Mouse (Mus musculus) liver, embryonic 16.5 days (tissue): ENCODE data around the gene Nrg3. TPM values are rescaled to one million over a fixed set of nuclear protein-coding genes. Genes with fewer than 3 reads are reported as not detected.

ENCODE experiments used
- ATAC-seq: fragments of 200-750 bp; cut with Nextera tagmentation; 2 replicates; pipeline ENCODE4 v1.8.0; 2017; ENCODE audit warnings: low read depth, mild to moderate bottlenecking, moderate number of reproducible peaks, moderate library complexity
- H3K27ac ChIP-seq: fragments of 300-500 bp; sonication (generic); 2 replicates; pipeline ENCODE4 v1.5.1; 2014; ENCODE audit warnings: mild to moderate bottlenecking, low read length
- H3K27me3 ChIP-seq: fragments of 300-500 bp; sonication (generic); 2 replicates; pipeline ENCODE4 v1.6.1; 2014; ENCODE audit warnings: low read depth, low read length, mixed read lengths; ENCODE audit not compliant: control insufficient read depth, insufficient read depth
- H3K36me3 ChIP-seq: fragments of 300-500 bp; sonication (generic); 2 replicates; pipeline ENCODE4 v1.6.1; 2014; ENCODE audit warnings: mild to moderate bottlenecking; ENCODE audit not compliant: control insufficient read depth, insufficient read depth
- H3K4me1 ChIP-seq: fragments of 300-500 bp; sonication (generic); 2 replicates; pipeline ENCODE4 v1.6.1; 2014; ENCODE audit warnings: low read depth, low read length, mixed read lengths; ENCODE audit not compliant: control insufficient read depth
- H3K4me2 ChIP-seq: fragments of 300-500 bp; sonication (generic); 2 replicates; pipeline ENCODE4 v1.6.1; 2014; ENCODE audit warnings: low read depth, low read length, mixed read lengths
- H3K4me3 ChIP-seq: fragments of 300-500 bp; sonication (generic); 2 replicates; pipeline ENCODE4 v1.5.1; 2014; ENCODE audit warnings: low read depth, mild to moderate bottlenecking, low read length
- H3K9ac ChIP-seq: fragments of 300-500 bp; sonication (generic); 2 replicates; pipeline ENCODE4 v1.6.1; 2014; ENCODE audit warnings: low read depth, low read length
- H3K9me3 ChIP-seq: fragments of 300-500 bp; sonication (generic); replicated peaks from 2 replicates; pipeline ENCODE4 v1.6.1; 2016; ENCODE audit warnings: low read length; ENCODE audit not compliant: control insufficient read depth
- WGBS: fragments of 180-500 bp; shearing (Covaris S2); extraction: QIAGEN DNeasy Blood & Tissue Kit; methylation state at CpG from one replicate; pipeline ENCODE4 v1.1.7; 2014; ENCODE audit not compliant: insufficient replicate concordance; 5-methylcytosine and 5-hydroxymethylcytosine counted together
- polyA plus RNA-seq: library from polyadenylated mRNA; unstranded; fragments of >200 nt; fragmentation: Nextera tagmentation; extraction: Ambion mirVana; gene quantifications from 2 replicates; pipeline ENCODE4 v1.2.1, GENCODE M21; 2015

Gene Nrg3
- polyA plus RNA-seq, 1 experiment from 2014 or later: not detected

DNA sequence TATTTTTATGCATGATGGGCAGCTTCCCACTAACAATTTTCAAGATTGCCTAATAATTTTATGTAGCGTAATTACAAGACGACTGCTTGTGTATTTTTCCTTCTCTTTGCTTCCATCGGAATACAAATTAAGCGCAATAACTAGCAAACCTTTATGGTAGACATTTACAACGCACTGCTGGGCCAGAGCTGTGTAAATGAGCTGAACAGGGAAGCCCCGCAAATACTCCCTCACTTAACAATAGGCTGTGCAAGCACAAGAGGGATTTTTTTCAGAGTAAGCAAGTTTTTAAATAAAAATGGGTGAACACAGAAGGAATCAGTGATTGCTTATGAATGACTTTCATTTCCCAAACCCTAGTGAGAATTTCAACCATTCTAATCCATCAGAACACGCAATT is 513.5 kb downstream of the Nrg3 start:
- Histone ChIP-seq H3K9ac (no peak overlapping the region), H3K27me3 (no peaks in the 10 kb centered on the region), H3K4me3 (no peak overlapping the region), H3K9me3 (no peaks in the 10 kb centered on the region), H3K4me2 (no peak overlapping the region), H3K4me1 (no peaks in the 10 kb centered on the region), H3K27ac (no peak overlapping the region), H3K36me3 (no peaks in the 10 kb centered on the region)
- no peak for ATAC-seq
- WGBS: 62% methylated on average over 7 of the region's 7 CpGs

DNA sequence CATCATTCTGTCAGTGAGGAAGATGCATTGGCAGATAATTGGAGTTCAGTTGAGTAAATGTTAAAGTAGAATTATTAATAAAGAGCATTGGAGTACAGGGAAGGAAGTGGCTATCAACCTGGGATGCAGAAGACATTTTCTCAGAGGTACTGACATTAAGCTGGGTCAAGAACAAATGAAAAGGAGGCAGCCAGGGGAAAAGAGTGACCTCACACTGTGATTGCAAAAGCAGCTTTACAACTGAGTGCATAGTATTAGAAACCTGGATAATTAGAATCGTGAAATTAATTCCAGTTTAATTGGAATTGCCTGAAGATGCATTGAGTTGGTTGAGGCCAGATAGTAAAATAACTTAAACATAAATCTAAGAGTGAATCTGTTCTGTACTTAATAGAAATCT is 535.4 kb downstream of the Nrg3 start:
- 44% methylated on average over 1 of the region's 1 CpGs for WGBS
- H3K36me3 ChIP-seq: no peaks in the 10 kb centered on the region
- no peak overlapping the region for H3K9ac ChIP-seq
- H3K4me3 ChIP-seq: no peak overlapping the region
- ATAC-seq: no peak
- no peak overlapping the region for H3K27ac ChIP-seq
- no peaks in the 10 kb centered on the region for H3K27me3 ChIP-seq
- H3K9me3 ChIP-seq: no peaks in the 10 kb centered on the region
- no peak overlapping the region for H3K4me2 ChIP-seq
- H3K4me1 ChIP-seq: no peaks in the 10 kb centered on the region

DNA sequence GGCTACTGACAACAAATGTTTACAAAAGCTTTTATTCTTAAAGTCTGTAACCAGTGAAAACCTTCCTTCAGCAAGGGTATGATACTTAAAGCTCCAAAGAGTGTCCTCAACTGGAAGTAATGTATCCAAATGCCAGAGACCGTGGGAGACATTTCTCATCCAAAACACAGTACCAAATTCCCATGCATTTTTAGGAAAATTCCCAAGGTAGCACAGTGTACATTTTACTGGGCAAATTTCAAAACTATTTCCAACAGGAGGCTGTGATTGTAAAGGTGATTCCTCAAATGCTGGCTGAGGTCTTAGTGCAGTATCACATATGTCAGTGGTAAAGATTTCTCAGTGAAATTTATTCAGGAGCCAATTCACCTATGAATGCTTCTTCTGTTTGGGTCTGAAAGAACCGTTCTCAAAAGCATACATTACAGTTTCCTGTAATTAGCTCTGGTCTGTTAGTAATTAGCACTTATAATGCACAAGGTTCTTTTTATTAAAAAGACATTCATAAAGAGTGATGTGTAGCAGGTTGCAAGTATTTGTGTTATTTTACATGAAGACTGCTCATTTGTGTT is 536.3 kb downstream of the Nrg3 start:
- 49% methylated on average over 2 of the region's 2 CpGs for WGBS
- H3K9ac ChIP-seq: no peak overlapping the region
- no peaks in the 10 kb centered on the region for H3K4me1 ChIP-seq
- H3K4me3 ChIP-seq: no peak overlapping the region
- ATAC-seq: no peak
- no peaks in the 10 kb centered on the region for H3K36me3 ChIP-seq
- H3K27me3 ChIP-seq: no peaks in the 10 kb centered on the region
- H3K4me2 ChIP-seq: no peak overlapping the region
- no peak overlapping the region for H3K27ac ChIP-seq
- no peaks in the 10 kb centered on the region for H3K9me3 ChIP-seq

DNA sequence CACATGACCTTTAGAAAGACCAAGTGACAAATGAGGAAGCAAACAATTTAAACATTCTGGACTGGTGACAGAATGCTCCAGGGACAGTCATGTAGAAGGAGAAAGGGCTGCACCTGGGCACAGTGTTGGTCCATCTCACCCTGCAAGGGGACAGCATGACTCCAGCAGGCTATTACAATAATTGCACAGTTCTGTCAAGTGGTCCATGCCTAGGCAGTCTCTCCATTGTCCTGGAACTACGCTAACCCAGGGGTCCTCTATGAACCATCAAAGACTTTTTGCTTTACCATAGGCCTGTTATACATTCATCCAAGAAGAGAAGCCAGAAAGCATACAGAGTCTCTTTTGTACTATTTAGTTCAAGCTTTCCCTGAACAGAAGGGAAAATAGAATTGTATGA is 549.2 kb downstream of the Nrg3 start:
- H3K4me2 ChIP-seq: no peak overlapping the region
- H3K4me1 ChIP-seq: no peaks in the 10 kb centered on the region
- H3K9ac ChIP-seq: no peak overlapping the region
- H3K9me3 ChIP-seq: no peaks in the 10 kb centered on the region
- WGBS: 61% methylated on average over 1 of the region's 1 CpGs
- H3K27me3 ChIP-seq: no peaks in the 10 kb centered on the region
- no peaks in the 10 kb centered on the region for H3K36me3 ChIP-seq
- no peak overlapping the region for H3K4me3 ChIP-seq
- ATAC-seq: no peak
- H3K27ac ChIP-seq: no peak overlapping the region

DNA sequence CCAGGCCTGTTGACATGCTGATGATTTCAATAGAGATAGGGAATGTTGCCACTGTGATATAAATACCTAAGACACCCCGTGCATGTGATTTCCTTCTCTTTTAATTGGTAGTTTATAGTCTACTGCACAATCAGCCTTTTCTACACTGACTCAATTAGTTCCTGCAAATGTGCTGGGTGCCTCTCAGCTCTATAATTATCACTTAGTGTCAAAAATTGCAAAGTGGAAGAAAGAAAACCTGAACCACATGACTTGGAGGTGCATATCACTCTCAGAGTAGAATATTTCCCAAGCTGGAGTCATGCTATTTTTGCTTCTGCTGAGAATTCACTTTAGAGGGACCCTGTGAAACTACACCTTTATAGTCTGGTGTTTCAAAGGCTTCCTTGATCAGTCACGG is 552.1 kb downstream of the Nrg3 start:
- H3K4me1 ChIP-seq: no peaks in the 10 kb centered on the region
- 46% methylated on average over 2 of the region's 2 CpGs for WGBS
- no peak for ATAC-seq
- no peaks in the 10 kb centered on the region for H3K9me3 ChIP-seq
- no peak overlapping the region for H3K4me2 ChIP-seq
- H3K9ac ChIP-seq: no peak overlapping the region
- H3K27me3 ChIP-seq: no peaks in the 10 kb centered on the region
- no peak overlapping the region for H3K27ac ChIP-seq
- no peak overlapping the region for H3K4me3 ChIP-seq
- H3K36me3 ChIP-seq: no peaks in the 10 kb centered on the region

DNA sequence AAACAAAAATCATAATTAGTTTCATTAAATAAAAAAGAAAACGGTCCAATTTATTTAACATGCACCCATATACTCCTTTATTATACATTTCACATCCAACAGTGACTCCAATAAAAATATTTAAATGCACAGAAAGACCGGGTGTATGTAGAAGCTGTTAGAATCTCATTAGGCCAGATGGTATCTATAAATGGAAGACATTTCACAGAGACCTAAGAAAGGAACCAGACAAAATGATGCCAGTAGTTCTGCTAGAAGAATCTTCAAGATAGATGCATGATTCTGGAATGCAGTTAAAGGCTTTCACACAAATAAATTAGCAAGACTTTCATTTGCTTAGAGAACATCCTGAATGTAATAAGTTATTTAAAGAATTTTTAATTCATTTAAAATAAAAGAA is 602.3 kb downstream of the Nrg3 start:
- no peak for ATAC-seq
- Histone ChIP-seq H3K4me1 (no peaks in the 10 kb centered on the region), H3K27ac (no peak overlapping the region), H3K4me2 (no peak overlapping the region), H3K27me3 (no peaks in the 10 kb centered on the region), H3K4me3 (no peak overlapping the region), H3K9ac (no peak overlapping the region), H3K36me3 (no peaks in the 10 kb centered on the region), H3K9me3 (no peaks in the 10 kb centered on the region)
- 37% methylated on average over 2 of the region's 2 CpGs for WGBS

DNA sequence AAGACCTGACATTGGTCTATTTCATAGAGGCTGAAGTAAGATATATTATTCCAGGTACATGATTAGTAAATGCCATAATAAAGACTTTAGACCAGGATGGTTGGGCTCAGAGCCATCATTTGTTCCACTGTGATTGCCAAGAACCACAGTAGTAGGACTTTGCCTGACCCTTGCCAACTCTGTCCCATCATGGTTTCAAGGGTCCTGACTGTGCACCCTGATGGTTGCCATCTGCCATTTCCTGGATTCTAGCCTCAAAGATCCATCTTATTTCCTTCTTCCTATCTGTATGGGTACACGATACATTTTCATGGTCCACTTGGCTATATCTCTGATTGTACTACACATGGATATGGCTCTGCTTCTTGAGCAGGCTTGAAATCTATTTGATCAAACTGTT is 625.3 kb downstream of the Nrg3 start:
- no peaks in the 10 kb centered on the region for H3K27me3 ChIP-seq
- H3K4me3 ChIP-seq: no peak overlapping the region
- no peak overlapping the region for H3K27ac ChIP-seq
- no peaks in the 10 kb centered on the region for H3K9me3 ChIP-seq
- H3K4me2 ChIP-seq: no peak overlapping the region
- H3K4me1 ChIP-seq: no peaks in the 10 kb centered on the region
- no peak overlapping the region for H3K9ac ChIP-seq
- no peaks in the 10 kb centered on the region for H3K36me3 ChIP-seq
- WGBS: 52% methylated on average over 1 of the region's 1 CpGs
- ATAC-seq: no peak

DNA sequence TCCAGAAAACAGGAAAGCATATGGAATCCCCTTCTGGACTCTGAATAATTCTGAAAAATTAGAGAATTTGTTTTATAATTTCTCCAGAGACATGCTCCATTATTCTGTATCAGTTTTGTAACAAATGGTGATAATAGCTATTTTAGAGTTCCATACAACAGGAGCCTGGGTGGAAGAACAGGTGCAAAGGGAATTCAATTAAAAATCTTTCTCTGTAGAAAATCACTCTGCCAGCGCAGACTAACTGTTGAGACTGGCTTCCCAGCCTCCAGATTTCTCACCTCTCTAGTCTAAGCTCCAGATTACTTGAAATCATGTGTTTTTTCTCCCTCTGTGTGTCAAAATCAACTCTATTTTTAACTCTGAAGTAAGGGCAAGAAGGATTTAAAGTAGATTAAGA is 625.8 kb downstream of the Nrg3 start:
- Histone ChIP-seq H3K27ac (no peak overlapping the region), H3K4me3 (no peak overlapping the region), H3K4me1 (no peaks in the 10 kb centered on the region), H3K36me3 (no peaks in the 10 kb centered on the region), H3K4me2 (no peak overlapping the region), H3K9me3 (no peaks in the 10 kb centered on the region), H3K27me3 (no peaks in the 10 kb centered on the region), H3K9ac (no peak overlapping the region)
- WGBS: 35% methylated on average over 1 of the region's 1 CpGs
- no peak for ATAC-seq

DNA sequence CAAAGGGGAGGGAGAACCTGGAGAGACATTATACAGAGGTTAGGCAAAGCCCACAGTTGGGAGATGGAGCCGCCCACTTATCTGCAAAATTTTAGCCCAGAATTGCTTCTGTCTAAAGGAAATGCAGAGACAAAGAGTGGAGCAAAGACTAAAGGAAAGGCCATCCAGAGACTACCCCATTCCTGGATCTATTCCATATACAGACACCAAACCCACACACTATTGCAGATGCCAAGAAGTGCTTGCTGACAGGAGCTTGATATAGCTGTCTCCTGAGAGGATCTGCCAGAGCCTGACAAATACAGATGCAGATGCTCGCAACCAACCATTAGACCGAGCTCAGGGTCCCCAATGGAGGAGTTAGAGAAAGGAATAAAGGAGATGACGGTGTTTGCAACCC is 637.9 kb downstream of the Nrg3 start:
- H3K27ac ChIP-seq: no peak overlapping the region
- WGBS: 59% methylated on average over 4 of the region's 4 CpGs
- ATAC-seq: no peak
- H3K4me2 ChIP-seq: no peak overlapping the region
- no peak overlapping the region for H3K9ac ChIP-seq
- H3K4me1 ChIP-seq: no peaks in the 10 kb centered on the region
- no peaks in the 10 kb centered on the region for H3K36me3 ChIP-seq
- H3K4me3 ChIP-seq: no peak overlapping the region
- no peaks in the 10 kb centered on the region for H3K9me3 ChIP-seq
- H3K27me3 ChIP-seq: no peaks in the 10 kb centered on the region
